Mouse (Mus musculus): ENCODE measurements around the gene Iqck. TPM values are rescaled to one million over a fixed set of nuclear protein-coding genes. Genes with fewer than 3 reads are reported as not detected.

Gene Iqck
- polyA plus RNA-seq, 1 experiment from 2014 or later: 3.8 TPM

DNA sequence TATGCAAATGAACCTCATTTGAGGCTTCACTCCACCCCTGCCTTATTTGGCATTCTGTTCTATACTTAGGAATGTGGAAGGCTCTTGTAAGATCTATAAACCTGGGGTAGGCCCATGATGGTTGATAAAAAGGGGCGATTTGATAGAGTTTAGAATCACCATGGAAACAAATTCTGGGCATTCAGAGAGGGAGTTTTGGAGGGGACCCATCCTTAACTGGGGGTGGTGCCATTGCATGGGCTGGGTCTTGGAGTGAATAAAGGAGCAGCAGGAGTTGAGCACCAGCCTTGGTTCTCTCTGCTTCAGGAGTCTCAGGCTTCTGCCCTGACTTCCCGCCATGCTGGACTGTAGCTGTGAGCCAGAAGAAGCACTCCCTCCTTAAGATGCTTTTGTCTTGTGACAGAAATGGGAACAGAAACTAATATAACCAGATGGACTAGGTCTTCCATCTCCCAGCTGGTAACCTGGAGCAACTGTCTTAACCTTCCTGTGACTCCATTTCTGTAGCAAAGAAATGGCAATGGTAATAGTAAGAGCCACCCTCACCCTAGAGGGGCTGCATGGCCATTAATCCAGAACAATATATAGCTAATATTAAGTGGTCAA lies 93.2 kb downstream of the Iqck start:
- ATAC-seq: no peak
- Histone ChIP-seq H3K9me3 (ENCODE audit: control insufficient read depth, low read length) (no peaks in the 10 kb centered on the region), H3K4me3 (ENCODE audit: low read length) (no peak overlapping the region), H3K9ac (ENCODE audit: low read depth, low read length) (no peak overlapping the region), H3K36me3 (ENCODE audit: control insufficient read depth, insufficient read depth, low read length) (no peaks in the 10 kb centered on the region), H3K27ac (ENCODE audit: low read depth, low read length) (no peak overlapping the region), H3K4me2 (ENCODE audit: low read length) (no peak overlapping the region), H3K4me1 (ENCODE audit: control insufficient read depth, insufficient read depth, low read depth, low read length) (no peaks in the 10 kb centered on the region), H3K27me3 (replicated peaks; ENCODE audit: control insufficient read depth, insufficient read depth, low read length) (no peaks in the 10 kb centered on the region)
- 54% methylated on average over 2 of the region's 2 CpGs for WGBS

DNA sequence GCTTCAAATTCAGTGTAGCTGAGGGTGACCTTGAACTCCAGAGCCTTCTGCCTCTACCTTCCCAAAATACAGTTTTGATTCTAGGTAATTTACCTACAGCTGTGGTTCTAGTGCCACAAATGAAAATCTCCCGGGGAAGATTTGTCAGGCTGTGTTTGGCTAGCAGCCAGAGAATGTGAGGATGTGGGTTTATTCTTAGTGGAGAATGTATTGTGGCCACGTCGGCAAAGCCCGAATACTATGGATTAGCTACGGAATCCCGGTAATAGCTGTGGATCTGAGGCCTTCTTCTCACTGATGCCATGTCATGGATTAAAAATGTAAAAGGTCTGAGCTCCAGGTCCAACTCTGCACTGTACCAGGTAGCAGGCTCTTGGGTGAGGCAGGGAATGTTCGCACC lies 94.2 kb downstream of the Iqck start:
- Histone ChIP-seq H3K36me3 (ENCODE audit: control insufficient read depth, insufficient read depth, low read length) (no peaks in the 10 kb centered on the region), H3K4me1 (ENCODE audit: control insufficient read depth, insufficient read depth, low read depth, low read length) (no peaks in the 10 kb centered on the region), H3K9ac (ENCODE audit: low read depth, low read length) (no peak overlapping the region), H3K27ac (ENCODE audit: low read depth, low read length) (no peak overlapping the region), H3K9me3 (ENCODE audit: control insufficient read depth, low read length) (no peaks in the 10 kb centered on the region), H3K27me3 (replicated peaks; ENCODE audit: control insufficient read depth, insufficient read depth, low read length) (no peaks in the 10 kb centered on the region), H3K4me2 (ENCODE audit: low read length) (no peak overlapping the region), H3K4me3 (ENCODE audit: low read length) (no peak overlapping the region)
- 42% methylated on average over 7 of the region's 7 CpGs for WGBS
- ATAC-seq: no peak

DNA sequence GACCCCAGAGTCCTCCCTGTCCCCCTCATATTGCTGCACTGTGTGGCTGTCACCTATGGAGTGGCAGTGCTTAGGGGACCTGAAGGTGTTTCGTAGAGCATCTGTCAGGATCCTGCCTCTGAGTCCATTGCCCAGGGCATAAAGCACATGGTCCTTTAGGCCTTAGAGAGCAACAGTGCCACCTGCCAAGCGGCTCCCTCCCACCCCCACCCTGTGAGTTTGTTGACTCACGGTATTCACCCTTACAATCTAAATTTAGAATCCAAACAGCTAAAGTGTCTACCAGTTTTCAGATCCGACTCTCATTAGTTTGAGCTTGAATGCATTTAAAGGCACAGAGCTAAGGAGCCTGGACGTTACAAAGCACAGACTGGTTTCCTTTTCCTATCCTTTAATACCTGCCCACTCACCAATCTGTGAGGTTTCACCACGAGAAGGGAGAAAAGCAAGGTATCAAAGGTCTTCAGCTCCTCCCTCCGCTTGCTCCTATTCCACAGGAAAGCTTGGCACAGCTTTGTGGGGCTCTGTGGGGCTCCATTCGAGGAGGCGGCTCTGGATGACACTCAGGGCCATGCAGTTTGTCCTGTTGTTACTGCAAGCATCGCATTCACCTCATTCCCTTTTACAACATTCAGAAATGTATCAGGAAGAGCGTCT lies 98.2 kb downstream of the Iqck start:
- Histone ChIP-seq H3K36me3 (ENCODE audit: control insufficient read depth, insufficient read depth, low read length) (no peaks in the 10 kb centered on the region), H3K9me3 (ENCODE audit: control insufficient read depth, low read length) (no peaks in the 10 kb centered on the region), H3K9ac (ENCODE audit: low read depth, low read length) (no peak overlapping the region), H3K4me2 (ENCODE audit: low read length) (no peak overlapping the region), H3K27ac (ENCODE audit: low read depth, low read length) (no peak overlapping the region), H3K27me3 (replicated peaks; ENCODE audit: control insufficient read depth, insufficient read depth, low read length) (no peaks in the 10 kb centered on the region), H3K4me3 (ENCODE audit: low read length) (no peak overlapping the region), H3K4me1 (ENCODE audit: control insufficient read depth, insufficient read depth, low read depth, low read length) (no peaks in the 10 kb centered on the region)
- no peak for ATAC-seq
- 47% methylated on average over 11 of the region's 11 CpGs for WGBS

DNA sequence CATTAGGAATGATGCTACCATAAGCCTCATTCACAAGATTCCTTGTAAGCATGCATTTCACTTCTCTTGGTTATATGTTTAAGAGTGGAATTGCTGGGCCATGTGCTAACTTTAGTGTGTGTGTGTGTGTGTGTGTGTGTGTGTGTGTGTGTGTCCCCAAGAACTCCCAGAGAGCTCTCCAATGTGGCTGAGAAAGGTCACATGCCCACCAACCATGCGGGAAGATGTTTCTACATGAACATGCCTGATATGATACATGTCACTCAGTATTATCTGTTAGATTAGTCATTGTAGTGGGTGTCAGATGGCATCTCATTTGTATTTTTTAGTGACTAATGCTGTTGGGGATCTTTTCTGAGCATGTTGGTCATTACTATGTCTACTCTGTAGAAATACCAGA lies 99.4 kb downstream of the Iqck start:
- WGBS: 96% methylated on average over 1 of the region's 1 CpGs
- Histone ChIP-seq H3K36me3 (ENCODE audit: control insufficient read depth, insufficient read depth, low read length) (no peaks in the 10 kb centered on the region), H3K9me3 (ENCODE audit: control insufficient read depth, low read length) (no peaks in the 10 kb centered on the region), H3K4me2 (ENCODE audit: low read length) (no peak overlapping the region), H3K27me3 (replicated peaks; ENCODE audit: control insufficient read depth, insufficient read depth, low read length) (no peaks in the 10 kb centered on the region), H3K27ac (ENCODE audit: low read depth, low read length) (no peak overlapping the region), H3K4me3 (ENCODE audit: low read length) (no peak overlapping the region), H3K9ac (ENCODE audit: low read depth, low read length) (no peak overlapping the region), H3K4me1 (ENCODE audit: control insufficient read depth, insufficient read depth, low read depth, low read length) (no peaks in the 10 kb centered on the region)
- ATAC-seq: no peak

DNA sequence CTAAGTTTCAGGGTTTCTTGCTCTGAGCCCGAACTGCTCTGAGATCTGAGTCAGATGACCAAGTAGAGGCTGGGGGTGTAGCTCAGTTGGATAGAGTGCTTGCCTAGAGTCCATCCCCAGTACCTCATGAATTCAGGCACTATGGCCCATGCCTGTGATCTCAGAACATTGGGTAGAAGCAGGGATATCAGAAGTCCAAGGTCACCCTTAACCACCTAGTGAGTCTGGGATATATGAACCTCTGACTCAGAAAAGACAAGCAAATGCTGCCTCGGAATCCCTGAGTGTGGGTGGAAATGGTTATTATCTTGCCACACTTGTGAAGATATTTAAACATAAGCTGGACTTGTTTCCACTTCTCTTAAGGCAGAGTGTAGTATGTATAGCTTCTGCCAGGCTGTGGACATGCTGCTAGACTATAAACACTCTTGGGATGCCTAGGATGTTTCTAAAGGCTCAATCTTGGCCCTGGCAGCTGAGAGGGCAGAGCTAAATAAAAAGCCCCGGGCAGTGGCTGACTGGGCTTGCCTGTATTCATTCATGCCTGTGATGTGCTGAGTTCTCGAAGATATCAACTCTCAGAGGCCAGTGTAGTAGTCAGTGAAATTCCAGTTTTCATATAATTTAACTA lies 101.2 kb downstream of the Iqck start:
- ATAC-seq: no peak
- Histone ChIP-seq H3K9ac (ENCODE audit: low read depth, low read length) (no peak overlapping the region), H3K27me3 (replicated peaks; ENCODE audit: control insufficient read depth, insufficient read depth, low read length) (no peaks in the 10 kb centered on the region), H3K36me3 (ENCODE audit: control insufficient read depth, insufficient read depth, low read length) (no peaks in the 10 kb centered on the region), H3K27ac (ENCODE audit: low read depth, low read length) (no peak overlapping the region), H3K4me3 (ENCODE audit: low read length) (no peak overlapping the region), H3K4me1 (ENCODE audit: control insufficient read depth, insufficient read depth, low read depth, low read length) (no peaks in the 10 kb centered on the region), H3K4me2 (ENCODE audit: low read length) (no peak overlapping the region), H3K9me3 (ENCODE audit: control insufficient read depth, low read length) (no peaks in the 10 kb centered on the region)
- WGBS: 81% methylated on average over 4 of the region's 4 CpGs

DNA sequence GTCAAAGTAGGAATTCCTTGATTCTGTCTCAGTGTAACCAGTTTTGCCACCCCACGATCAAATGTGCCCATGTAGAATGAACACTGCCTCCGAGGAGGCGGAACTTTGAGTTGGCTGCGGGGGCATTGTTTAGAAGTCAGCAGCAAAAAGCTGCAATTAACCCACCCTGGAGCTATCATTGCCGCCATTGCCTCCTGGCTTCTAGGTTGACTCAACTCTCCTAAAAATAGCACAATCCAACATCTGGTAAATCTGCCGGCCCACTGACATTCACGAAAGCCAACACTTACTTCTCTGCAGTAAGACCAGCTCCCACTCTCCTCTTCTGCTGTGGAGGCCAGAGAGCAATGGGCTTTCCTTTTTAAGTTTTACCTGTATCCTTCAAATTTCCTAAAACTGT lies 103.7 kb downstream of the Iqck start:
- H3K9ac ChIP-seq (ENCODE audit: low read depth, low read length): no peak overlapping the region
- H3K4me3 ChIP-seq (ENCODE audit: low read length): no peak overlapping the region
- H3K9me3 ChIP-seq (ENCODE audit: control insufficient read depth, low read length): no peaks in the 10 kb centered on the region
- H3K4me1 ChIP-seq (ENCODE audit: control insufficient read depth, insufficient read depth, low read depth, low read length): no peaks in the 10 kb centered on the region
- H3K4me2 ChIP-seq (ENCODE audit: low read length): no peak overlapping the region
- ATAC-seq: no peak
- H3K36me3 ChIP-seq (ENCODE audit: control insufficient read depth, insufficient read depth, low read length): no peaks in the 10 kb centered on the region
- no peak overlapping the region for H3K27ac ChIP-seq (ENCODE audit: low read depth, low read length)
- 82% methylated on average over 7 of the region's 7 CpGs for WGBS
- no peaks in the 10 kb centered on the region for H3K27me3 ChIP-seq (replicated peaks; ENCODE audit: control insufficient read depth, insufficient read depth, low read length)

DNA sequence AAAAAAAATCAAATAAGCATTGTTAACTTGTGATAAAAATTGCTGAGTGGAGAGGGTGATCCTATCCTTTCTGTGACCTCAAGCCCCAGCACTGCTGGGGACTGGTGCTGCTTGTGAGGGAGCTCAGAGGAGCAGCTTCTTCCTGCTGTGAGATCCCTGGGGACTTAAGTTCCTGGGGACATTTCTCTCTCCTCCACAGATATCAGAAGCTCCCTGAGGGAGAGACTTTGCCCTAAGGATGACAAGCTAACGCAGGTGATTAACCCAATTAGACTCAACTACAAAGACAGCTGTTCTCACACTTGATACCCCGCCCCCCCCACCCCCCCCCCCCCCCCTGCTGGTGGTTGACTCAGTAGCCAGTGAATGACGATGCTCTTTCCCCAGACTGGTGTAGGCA lies 109.2 kb downstream of the Iqck start:
- Histone ChIP-seq H3K9ac (ENCODE audit: low read depth, low read length) (no peak overlapping the region), H3K4me2 (ENCODE audit: low read length) (no peak overlapping the region), H3K9me3 (ENCODE audit: control insufficient read depth, low read length) (no peaks in the 10 kb centered on the region), H3K4me1 (ENCODE audit: control insufficient read depth, insufficient read depth, low read depth, low read length) (peaks cover 4% of the 10 kb centered on the region; the same call in 1 of the 2 replicates), H3K27ac (ENCODE audit: low read depth, low read length) (no peak overlapping the region), H3K4me3 (ENCODE audit: low read length) (no peak overlapping the region), H3K36me3 (ENCODE audit: control insufficient read depth, insufficient read depth, low read length) (no peaks in the 10 kb centered on the region), H3K27me3 (replicated peaks; ENCODE audit: control insufficient read depth, insufficient read depth, low read length) (no peaks in the 10 kb centered on the region)
- ATAC-seq: no peak
- WGBS: 8% methylated on average over 3 of the region's 3 CpGs

DNA sequence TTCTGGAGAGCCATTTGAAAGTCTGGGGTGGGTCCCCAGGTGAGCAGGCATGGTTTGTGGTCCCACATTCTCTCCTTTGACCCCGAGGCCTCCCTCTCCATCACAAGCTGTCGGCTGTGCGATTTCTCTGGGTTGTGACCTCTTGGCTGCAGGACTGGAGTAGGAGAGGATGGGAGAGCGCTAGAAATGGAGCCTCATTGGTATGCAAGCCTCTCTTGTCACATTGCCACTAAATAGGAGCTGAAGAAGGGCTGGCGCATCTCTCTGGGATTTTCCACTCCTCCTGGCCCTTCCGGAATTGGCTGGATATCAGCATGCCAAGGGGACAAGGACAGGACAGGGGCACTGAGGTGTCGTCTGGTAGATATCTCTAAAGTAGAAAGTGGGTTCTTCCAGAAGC lies 109.6 kb downstream of the Iqck start:
- Histone ChIP-seq H3K4me3 (ENCODE audit: low read length) (no peak overlapping the region), H3K27ac (ENCODE audit: low read depth, low read length) (no peak overlapping the region), H3K4me1 (ENCODE audit: control insufficient read depth, insufficient read depth, low read depth, low read length) (peaks cover 4% of the 10 kb centered on the region; the same call in 1 of the 2 replicates), H3K9me3 (ENCODE audit: control insufficient read depth, low read length) (no peaks in the 10 kb centered on the region), H3K9ac (ENCODE audit: low read depth, low read length) (no peak overlapping the region), H3K27me3 (replicated peaks; ENCODE audit: control insufficient read depth, insufficient read depth, low read length) (no peaks in the 10 kb centered on the region), H3K4me2 (ENCODE audit: low read length) (no peak overlapping the region), H3K36me3 (ENCODE audit: control insufficient read depth, insufficient read depth, low read length) (no peaks in the 10 kb centered on the region)
- WGBS: 20% methylated on average over 7 of the region's 7 CpGs
- ATAC-seq: no peak; the same call in 1 of the 2 replicates

DNA sequence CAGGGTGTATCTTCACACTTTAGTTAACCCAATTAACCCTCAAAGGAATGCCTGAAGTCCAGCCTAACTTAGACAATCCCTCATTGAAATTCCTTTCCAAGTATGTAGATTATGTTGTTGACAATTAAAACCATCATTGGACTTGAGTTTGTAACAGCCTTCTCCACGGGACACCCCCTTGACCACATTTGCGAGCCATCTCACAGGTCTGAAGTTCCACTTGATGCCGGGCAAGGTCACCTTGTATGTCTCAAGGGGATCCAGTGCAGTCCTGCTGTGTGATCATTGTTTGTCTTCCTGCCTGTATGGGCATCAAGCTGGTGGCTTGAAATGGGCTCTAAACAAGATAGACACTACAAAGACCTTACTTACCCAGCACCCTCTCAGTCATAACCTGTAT lies 113.3 kb downstream of the Iqck start:
- H3K9me3 ChIP-seq (ENCODE audit: control insufficient read depth, low read length): no peaks in the 10 kb centered on the region
- H3K4me3 ChIP-seq (ENCODE audit: low read length): no peak overlapping the region
- ATAC-seq: no peak
- H3K4me2 ChIP-seq (ENCODE audit: low read length): no peak overlapping the region
- H3K4me1 ChIP-seq (ENCODE audit: control insufficient read depth, insufficient read depth, low read depth, low read length): peaks cover 4% of the 10 kb centered on the region; the same call in 1 of the 2 replicates
- no peak overlapping the region for H3K9ac ChIP-seq (ENCODE audit: low read depth, low read length)
- H3K27ac ChIP-seq (ENCODE audit: low read depth, low read length): no peak overlapping the region
- H3K36me3 ChIP-seq (ENCODE audit: control insufficient read depth, insufficient read depth, low read length): no peaks in the 10 kb centered on the region
- H3K27me3 ChIP-seq (replicated peaks; ENCODE audit: control insufficient read depth, insufficient read depth, low read length): no peaks in the 10 kb centered on the region
- 87% methylated on average over 3 of the region's 3 CpGs for WGBS
